Mouse (Mus musculus) spleen, embryonic (tissue): ENCODE data around the gene Sptb.

Experiments used
- CTCF ChIA-PET: fragments of 350-600 bp; sonication (Branson Sonifier 250); formaldehyde crosslinking; loops from one replicate; lab custom pipeline; 2022; lab: Charles Lee

Sptb gene

GRCm38 (mm10) chr12:76673794-76674222 lies 36.5 kb downstream of the Sptb start:
- CTCF ChIA-PET: no interaction called here

GRCm38 (mm10) chr12:76672008-76672407 lies 38.3 kb downstream of the Sptb start:
- CTCF ChIA-PET: interaction anchor here (0.5 kb wide), 1 partner anchor 1178 kb away, joined by 8 read pairs; no protein-coding TSS in a partner anchor

- CTCF ChIA-PET: no interaction called here
Observed at GRCm38 (mm10) chr12:76670533-76671086, 39.7 kb downstream of the Sptb start.

DNA sequence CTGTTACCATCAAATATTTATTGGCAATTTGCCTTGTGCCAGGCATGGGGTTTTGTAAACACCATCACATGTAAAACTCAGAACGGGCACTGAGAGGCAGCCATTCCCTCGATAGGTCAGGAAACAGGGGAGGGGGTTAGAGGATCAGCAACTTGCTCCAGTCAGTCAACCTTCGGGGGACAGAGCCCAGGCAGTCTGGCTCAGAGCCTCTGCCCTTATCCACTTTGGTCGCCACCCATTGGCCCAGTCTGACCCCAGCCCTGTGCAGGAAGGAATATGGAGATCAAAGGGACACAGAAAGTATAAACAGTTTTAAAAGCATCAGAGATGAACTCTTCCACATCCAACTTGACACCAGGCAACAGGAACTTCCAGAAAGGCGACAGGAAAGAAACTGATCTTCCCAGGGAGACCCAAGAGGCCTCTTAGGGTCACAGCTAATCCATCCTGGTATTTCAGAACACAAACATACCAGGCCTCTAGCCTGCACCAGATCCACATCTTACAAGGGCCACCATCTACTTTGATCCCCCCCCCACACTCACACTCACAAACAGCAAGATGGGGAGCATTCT lies 40.3 kb downstream of the Sptb start:
- CTCF ChIA-PET: no interaction called here

DNA sequence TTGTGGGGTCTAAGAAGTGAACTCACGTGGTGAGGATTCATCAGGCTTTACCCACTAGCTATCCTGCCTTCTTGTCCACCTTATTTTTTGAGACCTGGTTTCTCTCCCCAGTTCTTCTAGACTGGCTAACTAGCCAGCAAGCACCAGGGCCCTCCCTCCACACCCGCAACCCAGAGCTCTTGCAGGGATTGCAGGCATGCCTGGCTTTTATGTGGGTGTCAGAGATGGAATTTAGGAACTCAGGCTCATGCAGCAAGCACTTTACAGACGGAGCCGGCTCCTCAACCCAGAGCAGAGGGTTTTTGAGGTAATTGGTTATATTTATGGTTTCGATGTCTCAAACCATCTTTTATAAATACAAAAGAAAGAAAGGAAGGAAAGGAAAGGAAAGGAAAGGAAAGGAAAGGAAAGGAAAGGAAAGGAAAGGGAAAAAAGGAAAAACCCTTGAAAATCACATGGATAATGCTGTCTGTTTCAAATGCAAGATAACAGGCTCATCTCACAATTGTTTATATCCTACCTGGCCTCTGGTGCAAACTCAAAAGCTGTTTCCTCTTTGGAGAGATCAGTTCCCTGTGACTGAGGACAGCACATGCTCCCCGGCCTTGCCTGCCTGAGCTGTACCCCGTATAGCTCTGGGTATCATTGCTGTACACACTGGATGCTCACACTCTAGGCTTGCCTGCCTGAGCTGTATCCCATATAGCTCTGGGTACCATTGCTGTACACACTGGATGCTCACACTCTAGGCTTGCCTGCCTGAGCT lies 41.5 kb downstream of the Sptb start:
- CTCF ChIA-PET: interaction anchor here (0.6 kb wide), 1 partner anchor 40 kb away, joined by 5 read pairs; no protein-coding TSS in a partner anchor

DNA sequence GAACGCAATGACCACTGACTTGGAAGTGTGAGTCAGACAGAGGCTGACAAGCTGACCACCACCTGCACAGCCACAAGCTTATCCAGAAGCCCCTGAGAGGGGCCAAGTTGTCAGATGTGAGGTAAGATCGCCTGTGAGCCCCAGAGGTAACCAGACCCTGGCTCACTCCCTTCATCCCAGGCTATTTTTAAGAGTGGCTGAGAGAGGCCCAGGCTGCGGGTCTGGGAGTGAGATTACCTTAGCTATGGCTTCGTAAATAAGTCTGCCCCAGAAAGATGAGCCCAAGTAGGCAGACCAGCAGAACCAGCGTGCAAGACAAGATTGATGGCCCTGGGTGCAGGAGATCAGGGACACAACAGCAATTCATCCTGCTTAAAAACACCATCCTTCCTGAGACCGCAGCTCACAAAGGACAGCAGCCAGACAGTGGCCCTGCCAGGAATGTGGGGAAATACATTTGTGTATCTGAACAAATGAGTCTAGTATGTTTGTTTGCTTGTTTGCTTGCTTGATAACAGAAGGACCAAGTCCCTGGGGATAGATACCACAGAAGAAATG lies 58.5 kb downstream of the Sptb start:
- CTCF ChIA-PET: no interaction called here

DNA sequence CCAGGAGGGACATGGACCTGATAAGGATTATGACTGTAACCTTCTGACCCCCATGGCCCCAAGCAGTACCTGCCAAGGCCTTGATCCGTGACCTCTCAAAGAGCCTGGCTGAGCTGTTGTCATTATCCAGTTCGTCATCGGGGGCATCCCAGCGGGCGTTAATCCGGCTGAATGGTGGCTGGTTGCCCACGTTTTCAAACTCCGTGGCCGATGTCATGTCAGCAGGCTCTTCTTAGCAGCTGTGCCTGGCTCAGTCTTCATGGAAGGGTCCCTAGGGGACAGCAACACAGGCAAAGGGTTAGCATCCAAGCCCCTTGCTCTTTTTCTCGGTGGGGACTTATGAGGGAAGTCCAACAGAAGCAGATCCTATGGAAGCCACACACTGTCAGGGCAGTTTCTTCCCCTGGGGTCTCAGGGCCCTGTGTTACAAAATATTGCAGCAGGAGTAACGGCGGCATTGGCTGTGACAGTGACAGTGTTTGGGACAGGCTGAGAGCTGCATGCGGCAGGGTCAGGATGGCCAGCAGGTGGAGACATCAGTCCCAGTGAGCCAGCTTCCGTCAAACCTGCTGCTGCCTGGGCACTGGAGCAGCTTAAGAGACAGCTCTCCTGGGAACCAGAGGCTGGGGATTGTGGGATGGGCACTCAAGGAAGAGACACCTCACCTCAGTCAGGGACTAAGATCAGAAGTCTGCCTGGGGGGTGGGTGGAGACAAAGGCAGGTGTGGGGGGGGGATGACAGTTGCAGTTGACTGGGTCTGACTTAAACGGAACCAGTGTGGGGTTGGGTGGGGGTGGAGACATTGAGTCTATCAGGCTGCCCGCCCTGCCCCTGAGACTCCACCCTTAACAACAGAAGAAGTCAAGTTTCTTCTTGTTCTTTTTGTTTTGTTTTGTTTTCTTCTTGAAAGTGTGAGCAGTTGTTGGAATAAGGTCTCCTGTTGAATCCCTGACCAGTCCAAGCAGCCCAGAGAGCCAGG lies 60.3 kb downstream of the Sptb start:
- CTCF ChIA-PET: interaction anchor here (0.6 kb wide), 1 partner anchor 1008 kb away, joined by 3 read pairs; no protein-coding TSS in a partner anchor

DNA sequence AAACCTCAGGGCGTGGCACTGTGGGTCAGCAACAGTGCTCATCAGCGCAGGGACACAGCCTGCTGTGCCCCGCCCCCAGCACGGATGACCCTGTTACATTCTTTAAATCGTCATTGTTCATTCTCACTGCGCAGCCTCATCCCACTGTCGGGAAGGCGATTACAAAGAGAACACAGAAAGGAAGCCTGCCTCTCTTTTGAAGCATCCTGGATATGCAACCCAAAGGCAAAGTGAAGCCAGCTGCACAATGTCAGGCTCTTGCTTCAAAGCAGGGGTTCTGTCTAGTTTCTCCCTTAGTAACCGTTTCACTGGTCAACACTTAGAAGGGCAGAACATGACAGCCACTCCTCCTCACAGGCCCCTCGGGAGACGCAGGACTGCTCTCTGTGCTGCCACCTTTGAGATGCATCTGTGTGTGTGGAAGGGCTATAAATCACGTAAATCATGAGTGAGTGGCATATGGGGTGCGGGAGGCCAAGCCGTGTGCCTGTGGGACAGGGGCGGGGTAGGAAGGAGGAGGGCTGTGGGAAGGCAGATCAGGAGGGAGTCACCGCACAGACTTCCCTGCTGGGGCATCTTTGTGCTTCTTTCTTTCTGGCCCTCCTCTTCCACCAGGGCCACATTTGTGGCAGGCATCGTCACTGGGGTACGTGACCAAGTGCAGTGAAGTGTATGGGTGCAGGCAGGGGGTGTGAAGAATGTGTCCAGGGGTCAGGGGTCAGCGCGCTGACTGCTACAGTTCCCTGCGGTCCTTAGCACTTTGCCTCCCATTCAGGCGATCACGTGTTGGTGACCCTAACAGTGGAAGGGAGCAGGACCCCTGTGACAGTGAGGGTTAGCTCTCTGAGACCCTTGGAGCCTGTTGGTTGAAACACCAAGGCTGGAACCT lies 64.9 kb downstream of the Sptb start:
- CTCF ChIA-PET: no interaction called here

DNA sequence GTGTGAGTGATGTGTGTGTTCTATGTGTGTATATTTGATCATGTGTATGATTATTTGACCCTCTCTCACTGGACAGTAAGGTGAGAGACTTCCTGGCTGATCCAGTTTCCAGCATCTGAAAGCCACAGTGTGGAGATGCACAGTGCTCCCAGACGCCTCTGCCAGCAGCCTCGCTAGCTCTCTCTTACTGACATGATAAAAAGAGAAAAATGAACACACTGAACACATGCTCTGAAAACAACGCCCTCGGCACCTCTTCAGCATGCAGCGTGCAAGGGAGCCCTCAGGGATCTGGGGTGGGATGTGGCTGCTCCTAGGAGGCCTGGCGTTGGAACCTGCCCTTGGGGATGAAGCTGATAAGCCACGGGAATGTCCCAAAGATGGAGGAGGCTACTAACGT lies 66.7 kb downstream of the Sptb start:
- CTCF ChIA-PET: no interaction called here

GRCm38 (mm10) chr12:76642616-76643015 lies 67.7 kb downstream of the Sptb start:
- CTCF ChIA-PET: no interaction called here

DNA sequence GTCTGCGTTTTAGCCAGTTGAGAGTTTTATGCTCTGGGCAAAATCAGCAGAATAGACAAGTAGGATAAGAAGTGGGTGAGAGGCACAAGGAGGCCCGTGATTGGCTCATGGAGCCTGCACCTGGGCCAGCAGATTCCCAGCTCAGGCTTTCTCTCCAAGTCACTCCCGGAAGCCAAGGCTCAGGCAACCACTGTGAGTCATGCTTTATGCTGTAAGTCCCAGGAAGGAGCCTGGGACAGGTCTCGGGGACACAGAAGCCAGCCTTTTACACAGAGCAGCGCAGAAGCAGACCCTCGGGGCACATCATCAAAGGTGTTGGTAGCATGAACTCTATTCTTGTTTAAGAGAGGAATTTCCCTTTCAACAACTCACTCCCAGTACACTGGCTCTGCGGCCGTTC lies 69.7 kb downstream of the Sptb start:
- CTCF ChIA-PET: no interaction called here

GRCm38 (mm10) chr12:76634899-76635693 lies 75.3 kb downstream of the Sptb start:
- CTCF ChIA-PET: no interaction called here

DNA sequence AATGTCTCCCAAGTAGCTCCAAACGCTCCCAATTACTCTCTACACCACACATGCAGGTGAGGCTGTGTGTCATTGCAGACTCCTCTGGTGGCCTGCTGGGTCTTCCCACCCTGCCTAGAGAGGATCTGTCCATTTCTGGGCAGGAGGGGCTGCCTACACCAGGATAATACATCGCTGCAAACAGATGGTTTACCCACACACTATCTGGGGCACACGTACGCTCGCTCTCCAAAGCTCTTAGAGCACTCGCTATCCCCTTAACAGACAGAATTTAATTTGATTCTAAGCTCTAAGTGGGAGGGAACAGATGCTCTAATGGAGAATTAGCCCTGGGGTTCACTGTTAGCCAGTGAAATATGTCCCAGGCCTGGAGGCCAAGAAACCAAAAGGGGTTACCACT lies 87.0 kb downstream of the Sptb start:
- CTCF ChIA-PET: no interaction called here

GRCm38 (mm10) chr12:76619847-76620246 lies 90.5 kb downstream of the Sptb start:
- CTCF ChIA-PET: no interaction called here

DNA sequence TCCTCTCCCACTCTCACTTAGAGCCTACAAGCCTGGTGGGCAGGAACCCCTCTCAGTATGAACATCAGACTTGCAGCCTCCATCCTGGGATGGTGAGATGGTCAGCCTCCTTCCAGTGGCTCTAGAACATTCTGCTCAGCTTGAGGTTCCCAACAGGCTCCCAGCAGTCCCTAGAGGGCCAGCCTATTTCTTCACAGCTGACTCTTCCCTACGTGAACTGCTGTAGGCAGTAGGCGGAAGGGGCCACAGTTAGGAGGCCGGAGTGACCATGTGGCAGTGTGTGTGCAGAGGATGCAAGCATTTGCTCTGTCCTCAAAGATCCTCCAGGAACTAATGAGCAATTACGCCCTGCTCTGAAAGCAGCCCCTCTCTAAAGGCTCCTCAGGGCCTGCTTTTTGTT lies 92.2 kb downstream of the Sptb start:
- CTCF ChIA-PET: no interaction called here

GRCm38 (mm10) chr12:76615580-76615937 lies 94.8 kb downstream of the Sptb start:
- CTCF ChIA-PET: no interaction called here

- CTCF ChIA-PET: interaction anchor here (0.7 kb wide), 1 partner anchor 16 kb away, joined by 3 read pairs; no protein-coding TSS in a partner anchor
Observed at GRCm38 (mm10) chr12:76614868-76615579, 95.3 kb downstream of the Sptb start.

DNA sequence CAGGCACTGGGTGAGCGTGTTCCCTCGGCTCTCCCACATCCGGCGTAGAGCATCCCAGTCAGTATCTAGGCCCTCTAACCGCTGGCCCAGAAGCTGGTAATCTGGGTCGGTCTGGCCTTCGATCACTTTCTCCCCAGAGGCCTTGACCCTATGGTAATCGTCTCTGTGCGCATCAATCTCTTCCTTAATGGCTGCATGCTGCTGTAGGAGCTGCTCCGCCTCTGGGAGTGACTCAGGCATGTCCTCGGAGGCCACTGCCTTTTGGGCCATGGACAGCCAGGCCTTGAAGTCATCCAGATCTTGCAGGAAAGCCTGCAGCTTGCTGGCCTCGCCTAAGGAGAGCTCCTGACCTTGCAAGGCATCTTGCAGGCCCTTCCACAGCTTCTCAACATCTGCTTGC lies 97.7 kb downstream of the Sptb start:
- CTCF ChIA-PET: no interaction called here

DNA sequence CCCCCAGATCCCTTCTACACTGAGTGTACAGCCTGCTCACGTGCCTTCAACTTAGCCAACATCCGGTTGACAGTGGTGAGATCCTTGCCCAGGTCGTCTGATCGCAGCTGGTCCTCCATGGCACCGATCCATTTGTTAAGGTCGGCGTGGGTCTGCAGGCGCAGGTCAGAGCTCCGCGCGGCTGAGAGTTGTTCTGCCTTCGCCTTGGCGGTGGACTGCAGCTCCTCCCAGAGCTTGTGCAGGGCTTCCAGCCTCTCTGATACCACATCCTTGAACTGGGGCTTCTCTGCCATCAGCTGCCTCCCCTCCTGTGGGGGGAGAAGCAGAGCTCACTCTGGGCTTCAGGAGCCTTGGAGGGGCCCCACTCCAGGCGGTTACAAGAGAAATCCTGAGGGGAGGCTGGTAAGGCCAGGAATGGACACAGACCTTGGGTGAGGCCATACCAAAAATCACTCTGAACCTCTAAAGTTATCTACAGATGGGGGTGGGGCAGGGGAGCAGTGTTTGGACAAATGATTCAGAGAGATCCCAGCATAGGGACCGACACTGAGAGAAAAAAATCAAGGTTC lies 101.3 kb downstream of the Sptb start:
- CTCF ChIA-PET: no interaction called here
